7 mouse cellular contexts compared by ENCODE assay signal in genomic region chr4:56112931-56113700, GRCm38 (mm10).
DNase-seq lines count a peak whose midpoint lies in the region; ATAC-seq and TF ChIP-seq lines count a peak whose summit lies in the region.

No protein-coding gene starts in this region.

- 55% methylated on average over 9 of the region's 9 CpGs for WGBS in liver, embryonic 12.5 days (ENCODE audit: insufficient replicate concordance)
- WGBS in heart, embryonic 14.5 days: 49% methylated on average over 9 of the region's 9 CpGs
- 45% methylated on average over 9 of the region's 9 CpGs for WGBS in liver, embryonic 13.5 days (ENCODE audit: insufficient replicate concordance)
- 41% methylated on average over 9 of the region's 9 CpGs for WGBS in stomach, postnatal 0 days

- no peak overlapping the region for H3K9ac ChIP-seq in liver, embryonic 12.5 days
- peak overlapping the region; percentile 49 for H3K9ac ChIP-seq in heart, embryonic 14.5 days (ENCODE audit: low read length)
- H3K9ac ChIP-seq in liver, embryonic 13.5 days: no peak overlapping the region
- H3K9ac ChIP-seq in stomach, postnatal 0 days (ENCODE audit: low read length): peak overlapping the region; percentile 31; the same call in 1 of the 2 replicates

- no peaks in the 10 kb centered on the region for H3K36me3 ChIP-seq in liver, embryonic 12.5 days
- H3K36me3 ChIP-seq in heart, embryonic 14.5 days (ENCODE audit: control insufficient read depth, insufficient read depth, low read length): no peaks in the 10 kb centered on the region
- no peaks in the 10 kb centered on the region for H3K36me3 ChIP-seq in liver, embryonic 13.5 days
- no peaks in the 10 kb centered on the region for H3K36me3 ChIP-seq in stomach, postnatal 0 days (ENCODE audit: control insufficient read depth, insufficient read depth, low read length)

- TF ChIP-seq CTCF in cortical plate, adult 2 months (IDR thresholded peaks at IDR 0.05; ENCODE audit: extremely low read depth, insufficient read depth, low read length): no peak
- TF ChIP-seq CTCF in stomach, postnatal 0 days (IDR thresholded peaks at IDR 0.05; ENCODE audit: low read depth): no peak

- H3K27ac ChIP-seq in liver, embryonic 12.5 days: peak overlapping the region; percentile 54
- H3K27ac ChIP-seq in cortical plate, adult 2 months (ENCODE audit: insufficient read depth, low read length): peak overlapping the region; percentile 91
- H3K27ac ChIP-seq in heart, embryonic 14.5 days (replicated peaks in 1 of 2; ENCODE audit: control insufficient read depth in 1 of 2, insufficient read depth in 1 of 2, low read depth in 2 of 2, low read length in 2 of 2): peak overlapping the region; percentile 84 to 87
- H3K27ac ChIP-seq in liver, embryonic 13.5 days: peak overlapping the region; percentile 50
- H3K27ac ChIP-seq in stomach, postnatal 0 days (replicated peaks): peak overlapping the region; percentile 90

- no peak for TF ChIP-seq EP300 in stomach, postnatal 0 days (optimal IDR thresholded peaks at IDR 0.05)

- H3K4me2 ChIP-seq in liver, embryonic 12.5 days: peak overlapping the region; percentile 39; the same call in 1 of the 2 replicates
- peak overlapping the region; percentile 50 for H3K4me2 ChIP-seq in heart, embryonic 14.5 days (ENCODE audit: low read length)
- peak overlapping the region; percentile 24; the same call in 1 of the 2 replicates for H3K4me2 ChIP-seq in liver, embryonic 13.5 days
- peak overlapping the region; percentile 32 for H3K4me2 ChIP-seq in stomach, postnatal 0 days (replicated peaks; ENCODE audit: low read depth)

- H3K27me3 ChIP-seq in liver, embryonic 12.5 days (replicated peaks): no peaks in the 10 kb centered on the region
- no peaks in the 10 kb centered on the region for H3K27me3 ChIP-seq in heart, embryonic 14.5 days (ENCODE audit: control insufficient read depth, insufficient read depth, low read length)
- no peaks in the 10 kb centered on the region for H3K27me3 ChIP-seq in liver, embryonic 13.5 days
- H3K27me3 ChIP-seq in stomach, postnatal 0 days (ENCODE audit: control insufficient read depth, insufficient read depth, low read length): no peaks in the 10 kb centered on the region

- H3K9me3 ChIP-seq in liver, embryonic 12.5 days (replicated peaks): no peaks in the 10 kb centered on the region
- no peaks in the 10 kb centered on the region for H3K9me3 ChIP-seq in heart, embryonic 14.5 days (ENCODE audit: control insufficient read depth, low read length)
- no peaks in the 10 kb centered on the region for H3K9me3 ChIP-seq in liver, embryonic 13.5 days (replicated peaks)
- H3K9me3 ChIP-seq in stomach, postnatal 0 days (ENCODE audit: control insufficient read depth, low read length): no peaks in the 10 kb centered on the region

- H3K4me3 ChIP-seq in liver, embryonic 12.5 days: no peak overlapping the region
- H3K4me3 ChIP-seq in cortical plate, adult 2 months (ENCODE audit: insufficient read depth, low read length): no peak overlapping the region
- peak overlapping the region in 1 of 2 experiments; percentile 19; a peak in 1 of 4 replicates for H3K4me3 ChIP-seq in heart, embryonic 14.5 days (ENCODE audit: control insufficient read depth in 1 of 2, insufficient read depth in 1 of 2, low read depth in 1 of 2, low read length in 2 of 2)
- H3K4me3 ChIP-seq in liver, embryonic 13.5 days (replicated peaks): no peak overlapping the region
- no peak overlapping the region for H3K4me3 ChIP-seq in stomach, postnatal 0 days (ENCODE audit: low read depth, low read length)

- no peak for TF ChIP-seq POLR2A in cortical plate, adult 2 months (IDR thresholded peaks at IDR 0.05; ENCODE audit: extremely low read depth, insufficient read depth, low read length)

- H3K4me1 ChIP-seq in liver, embryonic 12.5 days: no peaks in the 10 kb centered on the region
- 0 out of 2 replicates have a peak, but pooled peaks cover 1% of the 10 kb centered on the region for H3K4me1 ChIP-seq in cortical plate, adult 2 months (ENCODE audit: control insufficient read depth, insufficient read depth, low read length)
- H3K4me1 ChIP-seq in heart, embryonic 14.5 days (ENCODE audit: control insufficient read depth in 2 of 2, insufficient read depth in 2 of 2, low read length in 2 of 2): peaks cover 10 to 14% of the 10 kb centered on the region in 2 experiments; a peak in 3 of 4 replicates
- H3K4me1 ChIP-seq in liver, embryonic 13.5 days (replicated peaks): peaks cover 3% of the 10 kb centered on the region; the same call in 1 of the 2 replicates
- H3K4me1 ChIP-seq in stomach, postnatal 0 days (replicated peaks; ENCODE audit: control insufficient read depth, insufficient read depth): no peaks in the 10 kb centered on the region

- no peak for DNase-seq in liver
- DNase-seq in liver, embryonic 13.5 days: no peak
- DNase-seq in stomach, postnatal 0 days (ENCODE audit: low spot score): no peak
- no peak for DNase-seq in c-Kit-positive CD71-positive TER-119-positive erythroid progenitor cells, embryonic 14.5 days (ENCODE audit: low spot score)

- no peak for ATAC-seq in liver, embryonic 12.5 days
- peak; percentile 51 for ATAC-seq in heart, embryonic 14.5 days (ENCODE audit: insufficient number of reproducible peaks, insufficient read depth, low FRiP score, low read depth)
- ATAC-seq in liver, embryonic 13.5 days (ENCODE audit: low read depth): no peak
- no peak for ATAC-seq in stomach, postnatal 0 days (ENCODE audit: low FRiP score, low TSS enrichment)

Comparison
In these comparisons a context has a peak if more than half of its experiments do, and no peak if none do; other contexts are left out.
1. H3K9ac ChIP-seq: peak in heart, embryonic 14.5 days (single experiment) and stomach, postnatal 0 days (single experiment); none in liver, embryonic 12.5 days (single experiment) and liver, embryonic 13.5 days (single experiment).
2. Peak in every context shown above with its lines, with median percentiles within 50 percentile points of each other: H3K27ac ChIP-seq and H3K4me2 ChIP-seq.